Mouse (Mus musculus): Measurements from ENCODE around the gene Ift88. TPM values are rescaled to one million over a fixed set of nuclear protein-coding genes. Genes with fewer than 3 reads are reported as not detected.

The Ift88 gene
- polyA plus RNA-seq, 1 experiment = 22.8 TPM

DNA sequence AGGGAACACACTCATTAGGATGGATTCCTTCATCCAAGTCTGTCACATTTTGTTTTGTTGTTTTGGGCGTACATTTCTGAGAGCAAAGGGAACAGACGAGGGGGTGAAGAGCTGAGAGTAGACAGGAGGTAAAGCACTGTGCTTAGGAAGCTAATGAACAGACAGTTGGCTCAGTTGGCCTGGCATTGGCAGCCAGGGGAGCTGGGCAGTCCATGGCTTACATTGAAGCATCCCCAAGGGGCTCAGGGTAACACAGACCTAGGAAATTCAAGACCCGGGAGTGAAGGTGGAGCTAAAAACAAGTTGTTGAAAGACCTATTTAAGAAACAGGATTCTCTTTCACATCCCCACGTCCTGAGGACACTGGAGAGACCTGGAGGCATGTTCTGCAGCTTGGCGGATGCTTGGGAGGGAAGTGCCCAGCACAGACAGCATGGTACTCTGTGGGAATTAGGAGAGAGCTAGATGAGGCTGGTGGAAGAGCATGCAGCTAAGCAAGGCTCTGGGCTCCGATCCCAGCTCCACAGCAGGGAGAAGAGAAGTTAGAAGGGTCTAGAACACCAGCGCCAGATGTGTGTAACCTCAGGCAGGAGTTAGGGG is 131.7 kb downstream of the Ift88 start:
- Histone ChIP-seq H3K4me3 (ENCODE audit: insufficient read depth, low read length) (no peak overlapping the region), H3K4me1 (ENCODE audit: control insufficient read depth, insufficient read depth, low read length) (no peaks in the 10 kb centered on the region), H3K27ac (ENCODE audit: insufficient read depth, low read length) (no peak overlapping the region)
- no peak for TF ChIP-seq POLR2A (IDR thresholded peaks at IDR 0.05; ENCODE audit: low read depth, low read length)
- TF ChIP-seq CTCF (IDR thresholded peaks at IDR 0.05; ENCODE audit: borderline replicate concordance, insufficient read depth, low read length) = no peak

DNA sequence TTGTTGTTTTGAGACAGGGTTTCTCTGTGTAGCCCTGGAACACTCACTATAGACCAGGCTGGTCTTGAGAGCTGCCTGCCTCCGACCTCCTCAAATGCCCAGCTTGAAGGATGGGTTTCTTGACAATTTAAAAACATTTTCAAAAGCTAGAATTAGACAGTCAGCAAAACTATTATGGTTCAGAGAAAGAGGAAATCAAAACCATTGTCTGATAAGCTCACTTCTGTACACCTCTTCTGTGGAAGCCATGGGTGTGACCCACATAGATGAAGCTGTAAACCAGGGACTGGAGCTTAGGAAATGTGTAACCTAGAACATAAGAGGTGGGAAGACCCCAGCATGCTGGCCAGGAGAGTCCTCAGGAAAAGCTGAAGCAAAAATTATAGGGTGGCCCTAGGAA is 133.1 kb downstream of the Ift88 start:
- TF ChIP-seq CTCF (IDR thresholded peaks at IDR 0.05; ENCODE audit: borderline replicate concordance, insufficient read depth, low read length) = no peak
- TF ChIP-seq POLR2A (IDR thresholded peaks at IDR 0.05; ENCODE audit: low read depth, low read length) = no peak
- Histone ChIP-seq H3K27ac (ENCODE audit: insufficient read depth, low read length) (no peak overlapping the region), H3K4me1 (ENCODE audit: control insufficient read depth, insufficient read depth, low read length) (no peaks in the 10 kb centered on the region)

DNA sequence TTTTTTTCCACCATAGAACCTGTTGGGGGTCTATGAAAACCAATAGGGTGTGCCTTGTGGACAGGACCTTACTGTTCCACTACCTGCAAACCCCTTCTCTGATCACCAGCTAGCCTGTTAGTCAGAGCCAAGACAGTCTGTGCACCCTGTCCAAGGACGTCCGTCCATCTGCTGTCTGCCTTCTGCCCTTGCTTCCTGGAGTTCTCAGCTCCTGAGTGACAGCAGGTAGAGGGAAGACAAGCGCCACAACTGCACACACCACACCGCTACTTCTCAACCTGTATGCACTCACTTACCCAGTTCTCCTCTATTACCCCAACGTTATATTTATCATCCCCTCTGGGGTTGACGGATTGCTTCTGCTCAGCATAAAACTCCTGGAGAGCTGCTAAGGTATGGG is 141.8 kb downstream of the Ift88 start:
- Histone ChIP-seq H3K4me1 (ENCODE audit: control insufficient read depth, insufficient read depth, low read length) (no peaks in the 10 kb centered on the region), H3K27ac (ENCODE audit: insufficient read depth, low read length) (no peak overlapping the region), H3K4me3 (ENCODE audit: insufficient read depth, low read length) (no peak overlapping the region)
- TF ChIP-seq CTCF (IDR thresholded peaks at IDR 0.05; ENCODE audit: borderline replicate concordance, insufficient read depth, low read length) = no peak
- TF ChIP-seq POLR2A (IDR thresholded peaks at IDR 0.05; ENCODE audit: low read depth, low read length) = no peak

More for the DNA sequence above, 133.1 kb downstream of the Ift88 start:
- no peak overlapping the region for H3K4me3 ChIP-seq (ENCODE audit: insufficient read depth, low read length)

Other genes starting within 250 kb of the Ift88 start
- 12.9 and 13.6 TPM in 2 replicates for gene Cryl1, start 25.5 kb upstream of the Ift88 start, polyA plus RNA-seq (2011; ENCODE audit: insufficient read length, low read depth, missing spikeins)
- gene Il17d, start 100.7 kb downstream of the Ift88 start, polyA plus RNA-seq (2011; ENCODE audit: insufficient read length, low read depth, missing spikeins) = 3.5 and 4.4 TPM in 2 replicates
- 52.1 and 55.9 TPM in 2 replicates for gene Eef1akmt1, start 147.6 kb downstream of the Ift88 start, polyA plus RNA-seq (2011; ENCODE audit: insufficient read length, low read depth, missing spikeins)
- gene Xpo4, start 241.4 kb downstream of the Ift88 start, polyA plus RNA-seq (2011; ENCODE audit: insufficient read length, low read depth, missing spikeins) = 27.7 and 29.5 TPM in 2 replicates

Measured in embryonic fibroblast, embryonic 13.5 days (primary cell).